Mouse (Mus musculus): ENCODE data around the gene Gria1. TPM values are rescaled to one million over a fixed set of nuclear protein-coding genes. Genes with fewer than 3 reads are reported as not detected.

Gene Gria1
- total and polyA plus RNA-seq, 2 experiments from 2014 or later = 2.1 to 5.6 TPM

DNA sequence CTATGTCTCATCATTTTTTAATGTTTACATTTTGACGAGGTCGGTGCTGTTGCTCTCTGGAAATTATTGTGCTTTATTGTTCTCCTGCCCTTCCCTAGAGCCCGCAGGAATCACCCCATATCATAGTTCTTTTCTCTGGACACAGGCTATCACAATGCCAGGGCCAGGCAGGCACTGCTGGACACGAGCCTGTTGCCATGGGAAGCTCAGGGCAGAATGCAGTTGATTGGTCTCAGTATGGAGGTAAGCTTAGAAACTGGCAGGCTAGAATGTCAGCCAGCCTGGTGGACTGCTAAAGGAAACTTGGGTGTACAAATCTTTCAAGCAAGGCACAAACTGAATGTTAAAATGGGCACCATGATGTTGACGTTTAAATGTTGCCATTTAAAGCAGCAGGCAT is 78.3 kb downstream of the Gria1 start:
- H3K27ac ChIP-seq (ENCODE audit: low read depth) = no peak overlapping the region
- H3K4me1 ChIP-seq (ENCODE audit: control insufficient read depth, insufficient read depth) = no peaks in the 10 kb centered on the region
- no peaks in the 10 kb centered on the region for H3K36me3 ChIP-seq (replicated peaks; ENCODE audit: control insufficient read depth, insufficient read depth, low read length)
- H3K4me3 ChIP-seq (ENCODE audit: low read depth, low read length) = no peak overlapping the region
- ATAC-seq (ENCODE audit: insufficient read depth, low read depth) (peak; percentile 27; the same call in 1 of the 2 replicates), DNase-seq (ENCODE audit: low spot score) (peak; percentile 7)
- no peak for TF ChIP-seq EP300 (IDR thresholded peaks at IDR 0.05; ENCODE audit: low read depth)
- TF ChIP-seq CTCF (IDR thresholded peaks at IDR 0.05; ENCODE audit: low read depth) = no peak
- 68% methylated on average over 5 of the region's 5 CpGs for WGBS
- no peak overlapping the region for H3K4me2 ChIP-seq (ENCODE audit: low read depth, low read length)
- H3K9me3 ChIP-seq (replicated peaks; ENCODE audit: control insufficient read depth, low read length) = no peaks in the 10 kb centered on the region
- H3K9ac ChIP-seq (replicated peaks; ENCODE audit: low read depth, low read length) = no peak overlapping the region
- no peaks in the 10 kb centered on the region for H3K27me3 ChIP-seq (ENCODE audit: control insufficient read depth, insufficient read depth, low read length)

DNA sequence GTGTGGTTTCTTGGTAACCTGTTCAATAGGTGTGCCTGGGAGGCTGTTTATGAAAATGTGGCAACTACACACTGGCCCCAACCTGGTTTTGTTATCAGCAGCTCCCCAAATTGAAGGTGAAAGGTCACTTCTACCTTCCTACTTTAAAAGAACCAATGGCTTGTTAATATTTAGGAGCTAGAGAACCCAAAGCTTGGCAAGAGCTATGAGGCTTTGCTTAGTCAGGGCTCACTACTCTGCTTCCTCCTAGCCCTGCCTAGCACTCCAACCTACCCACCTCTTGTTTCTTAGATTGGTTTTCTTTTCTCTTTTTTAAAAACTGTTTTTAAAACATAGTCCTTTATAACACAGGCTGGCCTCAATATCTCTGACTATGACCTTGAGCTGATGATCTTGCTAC is 79.5 kb downstream of the Gria1 start:
- no peak for TF ChIP-seq CTCF (IDR thresholded peaks at IDR 0.05; ENCODE audit: low read depth)
- TF ChIP-seq EP300 (IDR thresholded peaks at IDR 0.05; ENCODE audit: low read depth) = no peak
- no peaks in the 10 kb centered on the region for H3K27me3 ChIP-seq (ENCODE audit: control insufficient read depth, insufficient read depth, low read length)
- DNase-seq (ENCODE audit: low spot score) (no peak), ATAC-seq (ENCODE audit: insufficient read depth, low read depth) (no peak)
- no peak overlapping the region for H3K9ac ChIP-seq (replicated peaks; ENCODE audit: low read depth, low read length)
- no peaks in the 10 kb centered on the region for H3K9me3 ChIP-seq (replicated peaks; ENCODE audit: control insufficient read depth, low read length)
- no peak overlapping the region for H3K4me3 ChIP-seq (ENCODE audit: low read depth, low read length)
- no peaks in the 10 kb centered on the region for H3K36me3 ChIP-seq (replicated peaks; ENCODE audit: control insufficient read depth, insufficient read depth, low read length)
- H3K27ac ChIP-seq (ENCODE audit: low read depth) = no peak overlapping the region
- H3K4me2 ChIP-seq (ENCODE audit: low read depth, low read length) = no peak overlapping the region
- no peaks in the 10 kb centered on the region for H3K4me1 ChIP-seq (ENCODE audit: control insufficient read depth, insufficient read depth)

DNA sequence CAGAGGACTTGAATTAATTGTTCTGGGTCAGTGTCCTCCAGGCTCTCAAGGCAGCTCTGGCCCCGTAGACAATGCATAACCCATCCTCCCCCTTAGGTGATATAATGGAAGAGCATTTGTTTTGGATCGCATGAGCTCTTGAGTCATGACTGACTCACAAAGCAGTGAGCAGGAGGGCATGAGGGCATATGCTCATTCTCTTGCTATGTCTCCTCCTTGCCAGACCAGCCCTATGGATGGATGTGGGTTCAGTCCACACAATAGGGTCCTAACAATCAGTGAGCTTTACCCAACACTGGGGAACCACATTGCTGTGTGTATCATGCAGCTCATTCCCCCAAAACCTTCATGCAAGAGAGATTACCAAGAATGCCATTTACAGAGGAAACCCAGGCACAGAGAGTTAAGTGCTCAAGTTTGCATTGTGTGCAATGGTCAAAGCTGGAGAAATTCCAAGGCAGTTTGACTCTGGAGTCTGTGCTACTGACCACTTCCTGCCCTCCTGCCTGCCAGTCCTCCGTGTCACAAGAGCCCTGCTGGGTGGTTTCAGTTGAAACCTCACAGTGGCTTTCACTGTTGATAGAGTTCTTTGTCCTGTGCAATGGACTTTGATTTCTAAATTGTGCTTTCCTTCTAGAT is 80.2 kb downstream of the Gria1 start:
- no peak overlapping the region for H3K9ac ChIP-seq (replicated peaks; ENCODE audit: low read depth, low read length)
- H3K27me3 ChIP-seq (ENCODE audit: control insufficient read depth, insufficient read depth, low read length) = no peaks in the 10 kb centered on the region
- no peaks in the 10 kb centered on the region for H3K4me1 ChIP-seq (ENCODE audit: control insufficient read depth, insufficient read depth)
- H3K4me3 ChIP-seq (ENCODE audit: low read depth, low read length) = no peak overlapping the region
- 51% methylated on average over 3 of the region's 3 CpGs for WGBS
- TF ChIP-seq CTCF (IDR thresholded peaks at IDR 0.05; ENCODE audit: low read depth) (no peak), EP300 (IDR thresholded peaks at IDR 0.05; ENCODE audit: low read depth) (no peak)
- H3K9me3 ChIP-seq (replicated peaks; ENCODE audit: control insufficient read depth, low read length) = no peaks in the 10 kb centered on the region
- H3K27ac ChIP-seq (ENCODE audit: low read depth) = no peak overlapping the region
- no peak for DNase-seq (ENCODE audit: low spot score)
- H3K4me2 ChIP-seq (ENCODE audit: low read depth, low read length) = no peak overlapping the region
- H3K36me3 ChIP-seq (replicated peaks; ENCODE audit: control insufficient read depth, insufficient read depth, low read length) = no peaks in the 10 kb centered on the region
- no peak for ATAC-seq (ENCODE audit: insufficient read depth, low read depth)

DNA sequence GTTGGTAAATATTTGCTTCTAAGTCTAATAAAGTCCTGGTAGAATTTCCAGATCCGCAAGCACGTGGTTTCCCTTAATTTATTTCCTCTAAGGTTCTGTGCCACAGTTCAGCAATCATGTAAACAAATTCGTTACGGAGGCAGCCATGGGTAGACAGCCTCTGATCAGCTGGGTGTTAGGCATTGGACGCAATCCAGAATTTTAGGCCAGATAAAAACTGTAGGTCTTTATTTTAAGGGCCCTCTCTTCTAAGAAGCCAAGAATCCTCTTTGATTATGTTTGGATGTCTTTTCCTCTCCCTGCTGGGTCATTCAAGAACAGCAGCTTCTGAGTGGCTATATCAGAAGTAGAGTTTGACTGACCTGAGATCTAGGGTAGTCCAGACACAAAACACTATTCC is 89.3 kb downstream of the Gria1 start:
- Histone ChIP-seq H3K27ac (ENCODE audit: low read depth) (no peak overlapping the region), H3K27me3 (ENCODE audit: control insufficient read depth, insufficient read depth, low read length) (no peaks in the 10 kb centered on the region), H3K36me3 (replicated peaks; ENCODE audit: control insufficient read depth, insufficient read depth, low read length) (no peaks in the 10 kb centered on the region), H3K4me1 (ENCODE audit: control insufficient read depth, insufficient read depth) (no peaks in the 10 kb centered on the region), H3K4me2 (ENCODE audit: low read depth, low read length) (no peak overlapping the region), H3K9me3 (replicated peaks; ENCODE audit: control insufficient read depth, low read length) (no peaks in the 10 kb centered on the region), H3K4me3 (ENCODE audit: low read depth, low read length) (no peak overlapping the region), H3K9ac (replicated peaks; ENCODE audit: low read depth, low read length) (no peak overlapping the region)
- ATAC-seq (ENCODE audit: insufficient read depth, low read depth) (no peak), DNase-seq (ENCODE audit: low spot score) (no peak)
- TF ChIP-seq EP300 (IDR thresholded peaks at IDR 0.05; ENCODE audit: low read depth) (no peak), CTCF (IDR thresholded peaks at IDR 0.05; ENCODE audit: low read depth) (no peak)
- 65% methylated on average over 5 of the region's 5 CpGs for WGBS

DNA sequence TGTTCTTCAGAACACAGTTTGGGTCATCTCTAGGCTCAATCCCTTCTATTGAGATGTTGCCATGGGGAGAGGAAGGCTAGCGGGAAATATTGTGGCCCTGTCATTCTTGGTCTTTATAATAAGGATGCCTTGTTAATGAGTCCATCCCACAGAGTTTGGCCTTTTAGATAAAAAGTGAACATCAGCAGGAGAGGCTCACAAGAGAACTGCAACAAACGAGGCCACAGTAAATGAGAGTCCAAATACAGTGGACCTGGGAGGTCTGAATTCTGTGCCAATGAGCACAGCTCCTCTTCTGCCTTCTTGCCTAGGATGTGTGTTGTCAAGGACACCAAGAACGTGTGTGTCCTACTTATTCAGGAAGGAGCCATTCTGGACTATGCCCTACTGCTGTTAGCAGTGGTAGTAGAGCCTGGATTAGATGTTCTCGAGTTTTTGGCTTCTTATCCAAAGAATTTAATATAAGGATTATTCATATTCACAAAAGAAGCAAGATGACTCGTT is 92.6 kb downstream of the Gria1 start:
- TF ChIP-seq EP300 (IDR thresholded peaks at IDR 0.05; ENCODE audit: low read depth) (no peak), CTCF (IDR thresholded peaks at IDR 0.05; ENCODE audit: low read depth) (no peak)
- Histone ChIP-seq H3K4me3 (ENCODE audit: low read depth, low read length) (no peak overlapping the region), H3K9me3 (replicated peaks; ENCODE audit: control insufficient read depth, low read length) (no peaks in the 10 kb centered on the region), H3K27me3 (ENCODE audit: control insufficient read depth, insufficient read depth, low read length) (no peaks in the 10 kb centered on the region), H3K4me1 (ENCODE audit: control insufficient read depth, insufficient read depth) (no peaks in the 10 kb centered on the region), H3K9ac (replicated peaks; ENCODE audit: low read depth, low read length) (no peak overlapping the region), H3K4me2 (ENCODE audit: low read depth, low read length) (no peak overlapping the region), H3K36me3 (replicated peaks; ENCODE audit: control insufficient read depth, insufficient read depth, low read length) (no peaks in the 10 kb centered on the region), H3K27ac (ENCODE audit: low read depth) (no peak overlapping the region)
- 61% methylated on average over 5 of the region's 5 CpGs for WGBS
- no peak for DNase-seq (ENCODE audit: low spot score)
- ATAC-seq (ENCODE audit: insufficient read depth, low read depth) = no peak

DNA sequence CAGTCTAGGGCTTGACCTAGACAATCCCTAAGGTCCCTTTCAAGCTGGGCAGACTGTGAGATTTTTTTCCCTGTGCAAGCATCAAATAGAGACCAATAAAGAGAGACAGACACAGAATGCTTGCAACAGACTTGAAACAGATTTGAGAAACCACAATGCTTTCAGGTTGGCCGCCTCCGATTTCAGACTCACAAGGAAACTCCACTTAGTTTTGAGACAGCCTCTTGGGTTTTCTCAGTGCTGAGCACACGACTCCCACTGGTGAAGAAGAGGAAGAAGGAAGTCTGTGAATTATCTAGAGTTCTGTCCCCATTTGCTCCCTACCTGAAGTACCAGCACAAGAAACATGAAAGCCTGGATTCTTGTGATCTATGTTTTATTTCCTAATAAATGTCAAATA is 94.5 kb downstream of the Gria1 start:
- H3K4me3 ChIP-seq (ENCODE audit: low read depth, low read length) = no peak overlapping the region
- 69% methylated on average over 3 of the region's 3 CpGs for WGBS
- H3K9ac ChIP-seq (replicated peaks; ENCODE audit: low read depth, low read length) = no peak overlapping the region
- TF ChIP-seq CTCF (IDR thresholded peaks at IDR 0.05; ENCODE audit: low read depth) (no peak), EP300 (IDR thresholded peaks at IDR 0.05; ENCODE audit: low read depth) (no peak)
- no peaks in the 10 kb centered on the region for H3K9me3 ChIP-seq (replicated peaks; ENCODE audit: control insufficient read depth, low read length)
- no peak overlapping the region for H3K4me2 ChIP-seq (ENCODE audit: low read depth, low read length)
- H3K36me3 ChIP-seq (replicated peaks; ENCODE audit: control insufficient read depth, insufficient read depth, low read length) = no peaks in the 10 kb centered on the region
- no peaks in the 10 kb centered on the region for H3K27me3 ChIP-seq (ENCODE audit: control insufficient read depth, insufficient read depth, low read length)
- H3K27ac ChIP-seq (ENCODE audit: low read depth) = no peak overlapping the region
- DNase-seq (ENCODE audit: low spot score) (no peak), ATAC-seq (ENCODE audit: insufficient read depth, low read depth) (no peak)
- no peaks in the 10 kb centered on the region for H3K4me1 ChIP-seq (ENCODE audit: control insufficient read depth, insufficient read depth)

Data from heart, postnatal 0 days (tissue).